Mouse (Mus musculus): ENCODE measurements around the gene Fignl1.

- no peak for TF ChIP-seq CTCF (IDR thresholded peaks at IDR 0.05; ENCODE audit: low read depth, low read length)
- no peak for TF ChIP-seq GATA1 (IDR thresholded peaks at IDR 0.05; ENCODE audit: borderline replicate concordance, low read length)
- TF ChIP-seq POLR2AphosphoS5 (IDR thresholded peaks at IDR 0.05; ENCODE audit: insufficient replicate concordance, low read depth, low read length), result no peak
- TF ChIP-seq GATA2 (IDR thresholded peaks at IDR 0.05; ENCODE audit: borderline replicate concordance, low read depth, low read length), result no peak
- no peak for TF ChIP-seq TAL1 (conservative IDR thresholded peaks at IDR 0.05; ENCODE audit: low read depth, low read length)
Observed at GRCm38 (mm10) chr11:11737562-11737961, 71.2 kb downstream of the Fignl1 start.
